Mouse (Mus musculus) forelimb bud, embryonic 11.5 days (tissue): ENCODE results near the gene Asap2.

Experiments
- DNase-seq: peaks from one replicate; pipeline ENCODE4 v3.0.0-alpha.2; 2012; ENCODE audit warnings: low read depth, low spot score

Asap2 gene

DNA sequence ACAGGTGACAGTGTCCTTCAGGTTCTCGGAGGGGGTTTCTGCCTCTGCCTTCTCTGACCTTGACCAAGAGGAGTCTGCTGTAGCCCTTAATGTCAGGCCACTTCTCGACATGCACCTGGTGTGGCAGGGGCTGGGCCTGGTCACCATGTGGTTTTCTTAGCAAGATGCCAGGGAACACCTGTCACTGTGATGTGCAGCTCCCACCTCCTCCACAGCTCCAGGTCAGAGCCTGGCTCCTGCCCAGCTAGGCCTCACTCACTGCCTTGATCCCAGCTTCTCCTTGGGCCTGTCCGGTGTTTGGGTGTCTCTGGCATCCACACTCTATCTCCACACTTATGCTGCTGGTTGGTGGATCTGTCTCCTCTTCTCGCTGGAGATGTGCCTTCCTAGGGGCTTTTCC lies 142.8 kb downstream of the Asap2 start:
- DNase-seq, result no peak

DNA sequence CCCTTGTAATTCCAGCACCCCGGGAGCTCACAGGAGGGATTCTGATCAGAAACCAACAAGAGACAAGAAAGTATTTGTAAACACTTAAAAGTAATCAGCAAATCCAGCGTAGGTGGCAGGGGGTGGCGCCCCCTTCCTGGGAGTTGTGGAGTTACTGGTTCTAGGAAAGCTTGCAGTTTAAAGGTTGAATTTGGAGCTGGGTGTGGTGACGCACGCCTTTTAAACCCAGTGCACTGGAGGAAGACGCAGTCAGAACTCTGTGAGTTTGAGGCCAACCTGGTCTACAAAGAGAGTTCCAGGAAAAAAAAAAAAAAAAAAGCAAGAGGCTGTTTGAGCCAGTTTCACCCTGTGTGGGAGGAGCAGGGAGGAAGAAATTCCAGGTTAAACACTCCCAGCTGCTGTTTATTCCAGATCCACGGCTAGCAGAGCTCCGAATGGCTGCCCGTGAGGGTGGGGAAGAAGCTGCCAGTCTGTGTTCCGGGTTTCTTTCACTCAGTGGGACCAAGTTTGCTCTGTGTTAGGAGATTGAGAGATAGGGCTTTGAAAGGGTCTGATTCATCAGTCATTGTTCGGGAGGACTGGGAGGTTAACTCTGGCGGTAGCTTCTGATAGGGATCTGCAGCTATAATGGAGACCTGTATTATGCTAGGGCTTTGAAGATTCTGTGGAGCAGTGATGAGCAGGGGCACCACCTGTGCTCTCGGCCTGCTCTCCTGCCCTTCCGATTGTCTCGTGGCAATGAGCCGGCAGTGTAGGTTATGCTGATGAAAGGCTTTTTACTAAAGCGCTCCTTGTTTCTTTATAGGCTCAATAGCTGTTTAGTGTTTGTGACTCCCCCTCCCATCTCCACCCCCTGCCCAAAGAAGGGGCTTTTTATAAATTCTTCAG lies 144.0 kb downstream of the Asap2 start:
- no peak for DNase-seq

DNA sequence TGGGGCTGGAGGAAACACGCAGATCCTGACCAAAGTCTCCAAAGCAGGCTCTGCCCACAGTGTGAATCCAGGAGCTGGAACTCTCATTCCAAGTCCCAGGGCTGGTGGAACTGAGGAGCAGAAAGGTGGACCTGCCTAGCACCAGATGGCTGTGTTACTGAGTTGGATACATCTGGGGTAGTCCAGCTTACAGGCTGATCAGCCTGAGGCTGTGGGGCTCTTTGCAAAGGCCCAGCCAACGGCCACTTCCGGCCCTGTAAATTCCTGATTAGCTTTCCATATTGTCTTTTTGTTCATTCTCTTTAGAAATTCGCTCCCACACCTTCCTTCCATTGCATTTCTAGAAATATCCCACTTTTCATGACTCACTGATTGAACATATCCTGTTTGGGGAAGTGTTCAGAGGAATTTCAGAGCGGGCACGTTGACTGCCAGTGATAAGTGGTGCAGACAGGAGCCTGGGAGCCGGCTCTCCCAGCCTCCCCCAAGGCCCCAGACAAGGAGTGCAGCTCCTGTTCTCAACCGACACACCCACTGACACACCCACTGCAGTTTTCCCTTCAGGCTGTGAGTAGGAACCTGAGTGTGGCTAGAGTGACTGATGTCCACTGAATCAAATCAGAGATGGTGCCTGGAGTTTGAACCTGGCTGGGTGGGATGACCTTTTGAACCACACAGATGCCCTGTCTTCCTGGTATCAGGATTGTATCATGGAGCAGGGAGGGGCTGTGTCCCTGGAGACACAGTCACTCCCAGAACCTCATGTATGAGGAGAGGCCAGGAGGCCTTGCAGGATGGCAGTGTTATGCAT lies 145.6 kb downstream of the Asap2 start:
- DNase-seq, result no peak

DNA sequence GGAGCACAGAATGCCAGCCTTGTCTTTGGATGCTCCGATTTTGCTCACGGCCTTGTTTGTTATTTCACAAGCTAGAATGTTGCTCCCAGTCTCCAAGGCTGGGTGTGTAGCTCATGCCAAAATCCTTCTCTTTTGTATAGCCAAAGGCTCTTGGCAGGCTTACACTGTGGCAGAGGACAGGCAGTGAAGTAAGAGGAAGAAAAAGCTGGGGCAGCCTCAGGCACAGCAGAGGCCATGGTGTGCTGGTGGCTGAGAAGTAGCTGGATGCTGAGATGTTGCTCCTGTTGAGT lies 146.1 kb downstream of the Asap2 start:
- no peak for DNase-seq

DNA sequence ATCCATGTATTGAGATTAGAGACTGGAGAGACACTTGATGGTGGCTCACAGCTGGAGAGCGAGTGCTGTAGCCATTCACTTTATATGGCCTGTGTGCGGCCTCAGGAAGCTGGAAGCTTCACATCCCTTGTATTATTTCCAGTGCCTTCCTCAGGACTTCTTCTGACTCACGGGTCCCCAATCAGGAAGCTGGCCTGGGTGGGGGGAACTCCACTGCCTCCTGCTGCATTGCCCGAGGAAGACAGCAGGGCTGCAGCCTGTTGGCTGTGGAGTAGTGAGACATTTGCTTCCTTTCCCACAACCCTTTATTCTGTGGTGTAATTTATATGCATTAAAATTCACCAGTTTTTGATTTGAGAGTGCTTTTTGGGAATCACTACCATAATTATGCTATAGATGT lies 149.3 kb downstream of the Asap2 start:
- no peak for DNase-seq

DNA sequence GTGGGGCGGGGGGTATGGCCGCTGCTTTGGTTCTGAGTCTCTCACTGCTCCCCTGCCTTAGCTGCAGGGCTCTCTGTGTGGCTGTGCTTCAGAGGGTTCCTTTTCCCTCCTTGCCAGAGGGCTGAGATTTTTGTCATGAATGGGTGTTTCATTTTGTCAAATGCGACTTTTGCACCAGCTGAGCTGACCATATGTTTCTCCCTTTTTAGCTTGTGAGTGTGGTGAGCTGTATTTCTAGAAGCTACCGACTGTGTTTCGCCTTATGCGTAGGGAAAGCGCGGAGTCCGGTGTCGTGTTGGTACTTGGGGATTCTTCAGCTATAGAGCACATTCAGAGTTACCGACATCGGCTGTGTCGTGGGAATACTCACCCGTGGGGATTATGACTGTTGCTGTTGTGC lies 149.9 kb downstream of the Asap2 start:
- no peak for DNase-seq

DNA sequence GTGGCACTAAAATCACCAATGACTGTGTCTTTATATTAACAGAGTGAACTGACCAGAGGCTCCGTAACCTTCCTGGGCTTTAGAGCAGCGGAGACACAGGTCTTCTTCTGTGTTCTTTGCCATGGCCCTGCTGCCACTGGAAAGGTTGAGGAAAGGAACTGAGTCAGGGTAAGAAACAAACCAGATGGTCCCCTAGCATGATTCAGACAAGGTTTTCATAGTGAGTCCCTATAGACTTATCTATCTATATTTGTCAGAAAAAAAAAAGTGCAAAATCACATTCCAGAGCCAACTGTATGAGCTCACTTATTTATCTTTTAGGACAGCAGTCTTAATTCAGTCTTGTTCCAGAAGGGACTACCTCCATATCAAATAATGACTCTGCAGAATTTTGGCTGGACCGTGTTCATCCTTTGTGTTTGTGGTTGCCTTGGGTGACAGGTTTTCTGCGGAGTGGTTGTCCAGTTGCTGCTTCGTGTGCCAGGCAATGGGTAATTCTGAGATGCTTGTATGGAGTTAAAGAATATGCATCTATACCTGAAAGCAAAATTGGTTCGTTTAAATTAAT lies 150.6 kb downstream of the Asap2 start:
- DNase-seq, result no peak

DNA sequence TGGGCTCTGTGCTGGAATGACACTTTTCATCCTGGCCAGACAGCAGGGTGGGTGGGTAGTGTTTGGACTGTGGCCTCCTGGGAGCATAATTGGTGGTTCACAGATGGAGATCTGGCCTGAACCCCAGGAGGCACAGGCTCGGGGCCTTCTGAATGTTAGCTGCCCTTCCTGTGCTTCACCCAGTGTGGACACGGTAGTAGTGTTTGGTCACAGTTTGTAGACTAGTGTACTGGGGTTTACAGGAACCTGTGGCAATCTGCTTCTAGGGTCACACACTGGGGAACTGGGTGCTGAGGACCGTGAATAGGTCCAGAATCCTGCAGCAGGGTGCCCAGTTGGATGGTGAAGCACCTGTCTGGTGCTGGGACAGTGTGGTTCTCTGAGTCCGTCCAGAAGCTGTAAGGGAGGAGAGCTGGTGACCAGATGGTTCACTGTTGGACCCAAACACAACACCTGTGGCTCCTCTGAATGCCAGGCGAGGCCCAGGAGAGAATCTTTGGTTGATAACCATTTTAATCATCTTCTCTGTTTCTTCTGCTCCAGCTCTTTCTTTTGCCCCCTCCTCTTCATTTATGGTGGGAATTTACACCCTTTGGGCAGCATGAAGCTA lies 151.5 kb downstream of the Asap2 start:
- no peak for DNase-seq

DNA sequence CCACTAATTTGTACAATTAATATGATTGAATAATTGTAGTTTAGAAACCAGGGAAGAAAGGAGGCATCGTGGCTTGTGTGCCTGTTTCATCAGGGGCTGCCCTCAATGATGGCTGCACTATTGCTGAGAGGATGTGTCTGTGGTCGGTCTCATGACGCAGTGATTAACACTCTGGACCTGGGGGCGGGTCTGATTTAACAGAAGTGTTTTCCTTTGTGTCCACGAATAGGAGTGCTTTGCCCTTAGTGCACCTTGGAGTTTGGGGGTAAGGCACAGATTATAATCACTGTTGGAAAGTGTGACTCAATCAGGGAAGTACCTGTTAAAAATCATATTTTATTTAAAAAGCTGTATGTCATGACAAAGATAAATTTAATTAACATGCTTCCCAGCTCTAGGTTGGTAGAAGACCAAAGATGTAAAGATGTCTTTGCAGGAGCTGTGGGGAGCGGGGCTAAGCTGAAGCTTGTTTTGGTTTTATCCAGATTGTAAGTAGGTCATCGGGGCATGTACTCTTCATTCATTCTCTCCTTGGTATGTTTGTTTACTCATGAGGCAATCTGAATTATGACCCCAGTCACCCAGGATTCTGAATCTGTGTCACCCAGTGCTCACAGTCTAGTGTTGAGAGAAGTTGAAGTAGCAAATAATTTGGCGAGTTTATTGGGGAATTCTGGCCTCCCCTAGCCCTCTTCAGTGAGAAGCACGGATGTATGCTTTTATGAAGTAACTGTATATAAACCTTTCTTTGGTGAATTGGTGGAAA lies 152.4 kb downstream of the Asap2 start:
- DNase-seq, result no peak

DNA sequence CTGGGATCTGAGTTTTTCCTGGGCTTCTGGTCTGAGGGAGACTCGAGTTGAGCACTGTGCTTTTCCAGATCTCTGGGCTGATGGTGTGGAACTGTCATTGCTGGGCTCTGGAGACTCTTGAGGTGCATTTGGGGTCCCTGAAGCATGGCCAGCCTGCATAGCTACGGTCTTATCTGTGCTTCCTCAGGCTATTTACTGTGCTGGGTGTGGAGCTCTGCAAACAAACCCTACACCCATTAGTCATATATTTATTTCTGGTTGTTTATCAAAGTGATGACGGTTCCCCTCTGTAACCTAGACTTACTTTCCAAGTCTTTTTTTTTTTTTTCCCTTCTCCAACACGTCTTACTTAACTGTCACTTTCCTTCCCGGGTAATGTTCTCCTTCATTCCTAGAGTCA lies 154.3 kb downstream of the Asap2 start:
- DNase-seq, result no peak

DNA sequence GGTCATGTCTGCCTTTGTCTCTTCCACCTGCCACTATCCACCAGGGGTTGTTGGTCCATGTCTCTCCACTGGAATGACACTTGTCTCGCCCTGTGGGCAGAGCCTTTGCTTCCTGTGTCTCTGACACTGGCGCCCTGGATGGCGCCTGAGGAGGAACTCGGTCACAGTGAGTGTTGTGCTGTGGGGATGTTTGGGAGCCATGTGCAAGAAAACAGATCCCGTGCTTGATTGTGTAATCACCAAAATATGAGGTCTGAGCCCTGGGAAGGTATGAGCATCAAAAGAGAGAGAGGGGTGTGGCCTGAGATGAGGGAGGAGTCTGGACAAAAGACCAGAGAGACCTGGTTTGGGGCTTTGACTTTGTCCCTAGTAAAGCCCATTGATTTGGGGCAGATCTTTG lies 154.8 kb downstream of the Asap2 start:
- no peak for DNase-seq

DNA sequence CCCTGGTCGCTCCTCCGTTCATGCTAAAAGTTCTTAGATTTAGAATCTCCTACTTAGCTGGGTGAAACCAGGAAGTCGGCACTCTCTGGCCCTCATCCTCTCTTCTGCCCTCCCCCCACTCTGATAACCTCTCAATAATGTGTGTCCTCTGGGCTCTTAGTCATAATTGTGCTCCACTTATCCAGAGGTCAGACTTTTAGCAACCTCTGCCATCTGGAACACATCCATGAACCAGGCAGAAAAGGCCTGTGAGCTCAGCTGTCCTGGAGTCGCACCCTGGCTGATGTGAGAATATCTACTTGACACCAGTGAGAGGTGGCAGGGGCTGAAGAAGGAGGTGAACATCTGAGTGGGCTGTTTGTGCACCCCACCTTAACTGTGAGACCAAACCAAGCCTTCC lies 156.6 kb downstream of the Asap2 start:
- DNase-seq, result no peak

DNA sequence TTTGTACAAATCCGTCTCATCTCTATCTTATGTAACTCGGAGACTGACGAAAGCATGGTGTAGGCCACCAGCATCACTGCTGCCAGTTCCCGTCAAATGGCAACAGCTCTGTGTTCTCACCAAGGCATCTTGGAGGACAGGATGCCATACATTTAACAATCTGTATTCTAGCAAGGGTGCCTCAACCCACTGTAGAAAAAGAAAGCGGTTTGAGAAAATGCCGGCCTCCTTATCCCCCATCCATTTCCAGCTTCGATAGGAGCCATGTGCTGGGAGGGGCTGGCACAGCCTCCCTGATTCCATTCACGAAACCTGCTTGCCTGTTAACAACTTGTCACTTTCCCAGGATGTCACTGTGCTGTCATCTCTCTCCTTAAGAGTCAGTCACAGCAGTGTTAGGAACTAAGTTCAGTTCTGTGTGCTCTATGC lies 163.0 kb downstream of the Asap2 start:
- DNase-seq, result no peak

DNA sequence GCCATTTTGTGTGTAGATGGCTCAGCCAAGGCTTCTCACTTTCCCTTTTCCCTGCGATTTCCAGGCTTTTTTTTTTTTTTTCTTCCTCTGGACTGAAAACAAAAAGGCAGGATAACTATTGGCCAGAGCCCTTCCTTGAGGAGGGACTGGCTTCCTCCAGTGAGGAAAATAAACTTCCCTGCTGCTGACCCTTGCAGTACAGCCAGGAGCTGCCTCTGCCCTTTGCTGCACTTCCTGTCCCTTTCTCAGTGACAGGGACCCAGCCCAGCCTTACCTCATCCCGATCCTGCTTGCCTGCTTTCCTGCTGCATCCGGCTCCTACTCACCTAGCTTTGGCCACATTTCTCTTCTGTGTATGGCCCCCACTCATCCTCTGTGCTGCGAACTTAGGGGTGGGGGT lies 164.8 kb downstream of the Asap2 start:
- no peak for DNase-seq

DNA sequence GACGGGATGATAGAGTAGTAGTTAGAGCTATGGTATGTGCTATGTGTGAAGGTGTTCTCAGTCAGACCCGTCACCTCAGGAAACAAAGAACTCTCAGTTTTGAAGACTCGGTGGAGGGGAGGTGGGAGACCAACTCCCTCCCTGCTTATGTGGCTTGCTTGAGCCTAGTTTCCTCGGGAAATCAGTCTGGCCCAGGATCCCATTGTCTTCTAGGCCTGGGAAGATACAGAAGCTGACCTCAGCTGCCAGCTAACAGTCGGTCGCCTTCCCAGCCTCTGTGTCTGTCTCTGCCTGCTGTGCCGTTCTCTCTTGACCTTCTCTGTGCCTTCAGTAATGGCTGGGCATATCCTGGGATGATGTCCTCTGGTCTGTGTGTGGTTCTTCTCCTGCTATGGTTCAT lies 169.0 kb downstream of the Asap2 start:
- no peak for DNase-seq

DNA sequence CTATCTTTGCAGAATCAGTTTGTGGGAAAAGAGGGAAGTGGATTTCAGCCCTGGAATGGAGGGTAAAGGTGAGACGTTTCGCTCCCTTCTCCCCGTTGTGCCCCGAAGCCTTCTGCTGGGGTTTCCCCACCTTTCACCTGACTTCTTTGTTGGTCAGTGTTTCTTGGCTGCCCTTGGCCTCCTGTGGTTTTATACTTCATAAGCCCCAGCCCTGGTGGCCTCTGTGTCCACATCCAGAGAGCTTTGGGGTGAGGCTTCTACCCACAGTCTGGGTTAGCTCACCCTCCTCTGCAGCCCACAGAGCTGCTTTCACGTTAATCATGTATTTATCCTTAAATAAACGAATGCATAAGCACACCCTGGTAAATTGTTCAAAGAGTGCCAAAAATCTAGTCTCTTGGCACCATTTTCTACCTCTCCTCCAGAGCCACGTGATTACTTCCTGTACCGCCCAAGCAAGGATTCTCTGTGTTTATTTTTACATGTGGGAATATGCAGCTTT lies 170.1 kb downstream of the Asap2 start:
- no peak for DNase-seq

DNA sequence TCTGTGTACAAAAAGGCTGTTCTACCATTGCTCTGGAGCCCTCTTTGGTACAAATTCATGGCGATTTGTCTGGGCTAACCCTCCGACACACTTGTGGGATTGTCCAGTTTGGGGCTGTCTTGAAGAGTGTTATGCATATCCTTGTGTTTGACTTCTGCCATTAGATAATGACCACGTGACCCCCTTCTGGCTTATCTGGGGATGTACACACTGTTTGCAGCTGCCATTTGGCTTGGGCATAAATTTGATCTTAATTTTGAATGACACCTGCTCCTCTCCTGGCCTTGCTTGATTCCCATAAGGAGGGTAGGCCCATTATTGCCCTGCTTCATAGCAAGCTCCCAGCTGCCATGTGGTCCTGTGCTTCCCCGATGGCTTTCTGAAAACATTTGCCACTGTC lies 171.6 kb downstream of the Asap2 start:
- no peak for DNase-seq

DNA sequence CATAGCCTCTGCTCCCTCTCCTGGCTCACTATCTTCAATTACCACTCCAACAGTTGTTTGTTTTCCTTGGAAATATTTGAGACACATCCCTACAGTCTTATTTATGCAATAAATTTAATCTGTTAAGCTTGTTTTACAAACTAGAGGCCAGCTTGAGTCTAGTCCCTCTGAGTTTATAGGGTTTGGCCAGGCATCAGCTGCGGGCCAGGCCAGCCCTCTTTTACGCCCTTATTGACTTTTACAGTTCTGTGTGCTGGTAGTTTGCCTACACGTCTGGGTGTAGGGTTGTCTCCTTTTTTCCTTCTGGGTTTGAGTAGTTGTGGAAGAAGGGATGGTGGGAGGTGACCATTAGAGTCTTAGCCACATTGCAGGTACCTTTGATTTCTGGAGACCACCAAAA lies 173.4 kb downstream of the Asap2 start:
- DNase-seq, result no peak

DNA sequence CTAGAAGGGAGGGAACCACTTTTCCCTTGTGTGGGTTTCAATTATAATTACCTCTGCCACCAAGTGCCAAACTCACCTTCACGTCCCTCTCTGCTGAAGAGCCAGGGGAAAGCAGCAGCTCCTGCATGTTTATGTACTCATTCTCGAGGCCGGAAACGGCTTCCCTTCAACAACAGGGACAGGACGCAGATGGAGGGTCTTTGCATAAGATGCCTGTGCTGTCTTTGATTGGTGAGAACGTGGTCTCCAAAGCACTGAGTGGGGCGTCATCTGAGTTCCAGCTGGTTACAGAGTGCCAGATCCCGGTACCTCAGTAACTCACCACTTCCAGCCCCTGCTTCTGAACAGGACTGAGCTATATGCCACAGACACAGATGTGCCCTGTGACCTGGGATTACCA lies 174.0 kb downstream of the Asap2 start:
- no peak for DNase-seq

DNA sequence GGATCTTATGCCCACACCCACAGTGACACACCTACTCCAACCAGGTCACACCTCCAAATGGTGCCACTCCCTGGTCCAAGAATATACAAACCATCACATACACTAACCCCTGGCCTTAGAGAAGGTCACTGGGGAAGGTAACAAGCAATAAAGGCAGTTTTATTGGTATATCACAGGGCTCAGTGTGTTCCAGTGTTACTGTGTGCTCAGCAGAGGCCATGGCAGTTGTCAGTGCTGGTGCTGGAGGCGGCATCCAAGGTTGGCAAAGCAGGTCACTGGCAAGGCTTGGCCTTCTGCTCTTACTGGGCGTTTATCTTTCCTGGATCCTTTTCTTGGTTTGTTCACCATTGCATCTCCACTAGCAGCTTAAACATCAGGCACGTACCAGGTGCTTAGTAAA lies 174.9 kb downstream of the Asap2 start:
- no peak for DNase-seq

DNA sequence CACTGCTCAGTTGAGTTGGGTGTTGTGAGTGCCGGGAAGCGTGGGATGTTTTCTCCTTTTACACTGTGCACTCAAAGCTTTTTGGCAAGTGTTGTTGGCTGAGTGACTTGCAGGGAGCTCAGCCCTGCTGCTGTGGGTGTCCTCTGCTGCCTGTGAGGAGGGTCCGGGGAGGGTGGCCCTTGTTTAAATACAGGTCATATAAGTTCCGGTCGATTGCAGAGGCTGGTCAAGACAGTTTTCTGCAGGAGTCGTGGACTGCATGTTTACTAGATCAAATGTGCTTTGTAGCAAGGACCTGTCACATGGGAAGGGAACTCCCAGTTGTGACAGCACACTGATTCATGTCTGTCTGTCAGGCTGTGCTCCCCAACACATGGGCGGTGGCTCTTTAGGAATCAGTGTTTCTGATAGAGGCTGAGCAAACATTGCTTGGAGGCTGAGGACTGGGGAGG lies 175.7 kb downstream of the Asap2 start:
- no peak for DNase-seq
